Mouse (Mus musculus) A20 (cell line): ENCODE data around the gene Shq1.

ENCODE experiments used
- DNase-seq: peaks from one replicate; pipeline ENCODE4 v3.0.0-alpha.2; 2011; ENCODE audit warnings: low read depth, low spot score

The Shq1 gene

DNA sequence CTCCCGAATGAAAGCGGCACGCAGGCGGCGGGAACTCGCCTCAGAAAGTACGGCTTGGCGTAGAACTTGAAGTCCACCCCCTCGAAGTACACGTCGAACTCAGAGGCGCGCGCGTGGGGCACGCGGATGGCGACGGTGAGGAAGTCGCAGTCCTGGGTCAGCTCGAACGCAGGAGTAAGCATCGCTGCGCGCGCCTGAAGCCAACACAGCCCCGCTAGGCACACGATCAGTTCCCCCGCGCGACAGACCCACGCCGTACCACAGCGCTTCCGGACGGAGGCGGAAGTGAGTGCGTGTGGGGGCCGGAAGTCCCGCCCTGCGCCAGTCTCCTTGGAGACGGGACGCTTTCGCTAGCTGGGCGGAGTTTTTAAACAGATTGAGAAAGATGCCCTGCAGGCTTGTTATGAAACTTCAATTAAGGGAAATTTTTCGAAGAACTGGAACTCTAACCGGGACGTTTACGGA is at the start of gene Shq1:
Shq1 (minus strand) TSS at position 278 of the 465 bp plus-strand sequence.
- DNase-seq: peak; percentile 90

DNA sequence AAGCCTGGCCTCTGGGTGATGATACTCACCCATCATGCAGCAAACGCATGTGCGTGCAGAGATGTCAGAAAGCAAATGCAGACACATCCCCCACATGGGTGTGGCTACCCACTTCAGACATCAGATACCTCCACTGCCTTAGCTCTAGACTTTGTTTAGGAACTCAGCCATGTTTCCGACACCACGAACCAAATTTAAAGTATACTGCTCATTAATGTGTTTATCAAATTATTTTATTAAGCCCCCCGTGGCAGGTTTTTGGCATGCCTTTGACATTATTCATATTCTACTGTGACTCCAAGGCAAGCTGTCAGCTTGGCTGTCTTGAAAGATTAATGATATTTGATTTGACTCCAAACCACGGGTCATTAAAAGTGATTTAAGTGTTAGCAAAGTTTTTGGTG is 49.1 kb upstream of the Shq1 start:
- DNase-seq: no peak

DNA sequence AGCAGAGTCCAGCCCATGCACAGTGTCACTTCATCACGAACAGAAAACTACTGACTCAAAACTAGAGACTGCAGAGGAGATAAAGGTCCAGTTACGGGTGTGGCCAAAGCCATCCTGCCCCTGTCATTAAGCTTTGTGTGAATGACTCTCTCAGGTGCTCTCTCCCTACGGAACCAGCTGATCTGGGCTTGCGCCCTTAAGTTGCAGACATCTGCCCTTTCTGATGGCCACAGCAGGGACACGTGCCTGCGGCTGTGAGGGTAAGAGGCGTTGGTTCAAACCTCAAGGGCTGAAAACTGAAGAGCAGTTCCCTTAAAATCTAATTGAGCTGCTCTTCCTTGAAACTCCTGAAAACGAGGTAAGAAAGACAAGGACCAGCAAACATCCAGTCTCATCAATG is 45.9 kb upstream of the Shq1 start:
- DNase-seq: no peak

DNA sequence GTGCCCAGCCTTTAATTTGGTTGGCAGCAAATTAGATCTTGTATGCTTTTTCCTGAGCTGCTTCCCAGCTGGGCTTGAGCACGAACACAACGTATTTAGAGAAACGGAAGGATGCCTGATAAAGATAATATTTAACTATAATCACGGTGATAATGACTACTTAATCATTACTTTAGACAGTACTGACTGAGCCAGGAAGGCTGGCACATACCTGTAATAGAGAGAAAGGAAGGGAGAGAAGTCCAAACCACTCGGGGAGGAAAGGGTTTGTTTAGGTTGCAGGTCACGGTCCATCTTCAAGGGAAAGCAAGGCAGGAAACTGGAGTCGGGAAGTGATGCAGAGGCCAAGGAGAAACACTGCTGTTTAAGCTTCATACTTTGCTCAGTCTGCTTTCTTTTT is 45.2 kb upstream of the Shq1 start:
- no peak for DNase-seq

DNA sequence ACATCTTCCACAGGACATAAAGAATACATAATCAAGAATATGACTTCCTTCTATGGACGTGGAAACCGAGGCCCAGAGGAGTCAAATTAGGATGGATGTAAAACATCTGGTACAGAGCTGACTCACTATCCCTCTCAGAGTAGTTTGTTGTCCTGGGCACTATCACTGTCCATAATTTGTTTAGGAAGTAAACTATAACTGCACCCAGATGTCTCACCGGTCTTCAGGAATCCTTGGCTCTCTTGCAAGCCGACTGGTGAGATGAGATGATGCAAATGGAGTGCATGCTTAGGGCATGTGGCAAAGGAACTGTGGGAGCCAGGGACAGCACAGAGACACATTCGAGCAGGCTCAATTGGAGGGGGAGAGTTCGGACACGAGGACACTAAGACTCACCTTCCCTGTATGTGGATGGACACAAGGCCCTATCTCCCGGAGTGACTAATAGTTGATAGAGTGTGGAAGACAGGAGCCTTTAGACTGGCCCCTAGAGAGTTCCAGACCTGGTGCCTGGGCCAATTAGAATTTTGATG is 44.4 kb upstream of the Shq1 start:
- no peak for DNase-seq

DNA sequence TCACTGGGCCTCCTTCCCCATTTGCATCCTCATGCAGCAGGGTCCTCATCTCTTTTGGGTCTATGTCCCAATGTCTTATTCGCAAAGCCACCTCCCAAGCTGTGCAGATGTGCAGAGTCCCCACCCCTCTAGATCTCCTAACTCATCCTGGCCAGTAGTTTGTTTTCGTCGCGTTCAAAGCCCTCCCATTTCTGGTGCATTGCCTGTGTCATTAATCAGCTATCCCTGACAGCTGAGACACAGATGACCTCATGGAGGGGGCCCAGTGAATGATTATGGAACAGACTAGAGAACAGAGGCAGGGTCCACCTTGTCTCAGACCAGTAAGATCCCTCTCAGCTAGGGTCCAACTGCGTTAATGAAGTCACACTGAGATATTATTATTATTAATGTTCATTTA is 39.9 kb upstream of the Shq1 start:
- no peak for DNase-seq

DNA sequence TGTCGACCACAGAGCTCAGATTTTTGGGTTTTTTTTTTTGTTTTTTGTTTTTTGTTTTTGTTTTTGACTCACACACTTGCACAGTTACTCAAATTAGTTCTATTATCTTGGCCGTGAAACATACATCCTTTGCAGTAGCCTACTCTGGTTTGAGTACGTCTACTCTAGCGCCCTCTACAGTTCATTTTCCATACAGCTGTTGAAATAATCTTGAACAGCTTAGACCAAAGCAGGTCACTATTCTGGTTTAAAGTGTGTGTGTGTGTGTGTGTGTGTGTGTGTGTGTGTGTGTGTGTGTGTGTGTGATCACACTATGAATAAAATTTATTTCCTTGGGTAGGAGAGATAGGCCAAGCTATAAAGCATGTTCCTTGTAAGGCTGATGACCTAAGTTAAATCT is 39.2 kb upstream of the Shq1 start:
- peak; percentile 66 for DNase-seq

DNA sequence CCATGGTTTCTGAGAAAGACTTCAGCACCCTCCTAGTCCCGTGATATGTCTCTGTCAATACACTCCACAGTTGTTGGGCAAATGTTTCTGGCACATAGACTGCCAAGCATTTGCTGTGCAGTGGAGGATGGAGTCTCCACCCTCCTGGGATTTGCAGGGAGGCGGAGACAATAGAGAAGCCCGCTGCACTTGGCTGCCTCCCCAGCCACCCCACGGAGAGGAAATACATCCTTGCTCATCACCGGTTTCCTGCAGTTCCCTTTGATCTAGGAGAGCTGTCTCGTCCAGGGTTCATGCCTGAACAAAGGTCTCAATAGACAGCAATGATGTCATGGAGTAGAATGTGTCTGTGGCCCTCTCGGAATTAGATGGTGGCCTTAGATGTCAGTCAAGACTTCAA is 38.5 kb upstream of the Shq1 start:
- peak; percentile 20 for DNase-seq

DNA sequence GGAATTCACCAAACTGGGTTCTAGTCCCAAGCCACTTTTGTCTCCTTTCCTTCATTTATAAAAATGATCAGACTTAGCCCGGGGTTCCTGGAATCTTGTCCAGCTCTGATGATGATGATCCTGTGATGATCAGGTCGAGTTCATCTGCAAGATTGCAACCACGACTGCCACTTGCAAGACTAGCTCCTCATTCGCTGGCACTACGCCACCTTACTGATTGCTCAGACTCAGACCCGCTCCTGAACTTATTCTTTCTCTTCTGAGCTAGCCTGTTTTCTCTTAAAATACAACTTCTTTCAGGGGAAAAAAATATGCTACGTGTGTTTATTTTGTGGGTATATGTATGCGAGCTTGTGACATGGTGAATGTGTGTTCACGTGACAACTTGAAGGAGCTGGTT is 38.0 kb upstream of the Shq1 start:
- DNase-seq: no peak

DNA sequence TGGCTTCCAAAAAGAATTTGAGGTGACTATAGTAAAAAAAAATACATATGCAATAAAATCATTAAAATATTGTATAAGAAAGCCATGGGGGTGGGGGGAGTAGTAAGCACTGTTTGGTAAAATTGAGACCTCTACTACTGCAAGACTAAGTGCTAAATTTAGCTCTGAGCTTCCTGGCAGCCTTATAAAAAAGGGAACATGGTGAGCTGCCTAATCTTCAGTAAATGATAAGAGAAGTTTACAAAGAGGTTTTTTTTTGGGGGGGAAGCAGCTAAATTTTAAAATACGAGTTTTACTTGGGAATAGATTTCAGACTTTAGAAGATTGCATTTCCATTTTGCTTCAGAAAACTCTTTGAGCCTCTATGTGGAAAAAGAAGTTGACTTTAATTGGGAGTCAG is 37.3 kb upstream of the Shq1 start:
- DNase-seq: no peak

DNA sequence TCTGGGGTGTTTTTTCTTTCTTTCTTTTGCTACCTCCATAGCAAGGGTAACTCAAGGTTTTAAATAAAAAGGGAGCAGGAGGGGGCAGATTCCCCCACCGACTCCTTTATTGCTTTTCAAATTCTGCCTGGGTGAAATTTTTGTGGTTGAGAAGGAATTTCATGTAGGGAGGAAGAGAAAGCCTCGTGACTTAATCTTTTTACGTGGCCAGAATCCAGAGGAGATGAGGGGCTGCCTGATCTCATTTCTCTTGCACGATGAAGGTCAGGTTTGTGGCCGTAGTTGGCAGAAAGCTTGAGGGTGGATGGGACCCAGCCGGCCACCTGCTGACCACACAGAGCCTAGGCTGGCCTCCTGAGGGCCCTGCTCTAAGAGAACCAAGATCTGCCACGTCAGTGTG is 36.6 kb upstream of the Shq1 start:
- DNase-seq: no peak

DNA sequence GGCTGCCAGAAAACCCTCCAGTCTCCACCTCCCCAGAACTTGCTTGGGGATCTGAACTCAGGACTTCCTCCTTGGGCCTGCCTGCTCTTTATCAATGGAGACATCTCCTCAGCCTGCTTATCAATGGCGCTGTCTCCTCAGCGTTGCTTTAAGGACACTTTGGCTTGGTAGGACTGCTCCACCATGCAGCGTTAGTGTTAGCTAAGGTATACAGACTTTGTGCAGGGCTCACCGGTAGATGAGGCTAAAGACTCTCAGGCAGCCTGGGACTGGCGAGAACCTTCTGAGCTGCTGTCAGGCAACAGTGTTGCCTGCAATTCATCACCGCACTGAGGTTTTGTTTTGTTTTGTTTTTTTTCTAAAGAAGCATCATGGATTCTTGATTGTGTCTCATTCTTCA is 35.9 kb upstream of the Shq1 start:
- no peak for DNase-seq

DNA sequence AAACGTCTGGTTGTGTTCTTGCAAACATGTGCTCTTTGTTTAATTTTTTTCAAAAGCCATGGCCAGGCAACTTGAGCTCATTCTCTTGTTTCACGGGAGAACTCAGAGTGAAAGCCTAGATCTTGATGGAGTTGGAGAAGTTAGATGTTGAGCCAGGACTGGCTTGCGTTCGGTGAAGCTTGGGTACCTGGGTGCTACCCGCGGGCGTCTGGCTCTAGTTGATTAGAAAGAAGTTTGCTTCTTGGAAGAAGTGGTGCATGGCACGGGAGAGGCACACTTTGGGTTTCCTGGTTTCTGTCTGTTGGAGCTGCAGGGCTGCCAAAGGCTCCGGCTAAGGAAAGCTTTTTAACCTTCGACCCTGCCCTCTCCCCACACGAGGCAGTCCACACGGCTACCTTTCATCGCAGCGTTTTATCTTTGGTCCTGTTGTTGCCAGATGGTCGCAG is 34.4 kb upstream of the Shq1 start:
- DNase-seq: no peak

DNA sequence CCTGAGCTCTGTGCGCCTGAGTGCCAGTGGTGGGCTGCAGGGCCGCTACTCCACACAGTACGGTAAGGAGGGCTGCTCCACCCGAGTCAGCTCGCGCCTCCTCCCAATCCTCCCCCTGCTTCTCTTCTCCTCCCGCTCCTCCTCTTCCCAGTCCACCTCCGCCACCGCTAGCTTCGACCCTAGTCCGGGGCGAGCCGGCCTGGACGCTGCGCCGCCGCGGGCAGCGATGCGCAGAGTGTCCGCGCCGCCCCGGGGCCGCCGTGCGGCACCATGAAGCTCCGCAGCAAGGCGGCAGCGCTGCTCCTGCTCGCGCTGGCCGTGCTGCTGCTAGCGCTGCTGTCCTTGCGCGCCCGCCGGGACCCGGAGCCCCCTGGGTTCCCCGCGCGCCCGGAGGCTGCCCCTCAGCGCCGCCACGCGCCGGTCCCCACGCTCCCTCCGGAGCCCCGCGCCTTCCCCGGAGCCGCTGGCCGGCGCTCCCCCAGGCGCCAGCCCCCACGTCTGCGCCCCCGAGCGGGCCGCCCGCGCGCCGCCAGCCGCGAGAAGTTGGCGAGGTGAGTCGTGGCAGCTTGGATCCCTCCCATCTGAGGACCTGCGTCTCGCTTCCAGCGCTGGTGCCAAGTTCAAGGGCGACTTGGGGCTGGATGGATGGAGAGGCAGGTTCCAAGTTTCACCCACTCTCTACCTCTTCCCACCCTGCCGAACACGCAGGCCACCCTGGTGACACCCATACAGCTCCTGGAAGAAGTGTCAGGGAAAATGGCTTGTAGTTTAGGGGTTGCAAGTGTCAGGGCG is 33.8 kb upstream of the Shq1 start, which contains the start of gene Gxylt2:
Gxylt2 (plus strand) TSS at position 161 of the 792 bp plus-strand sequence.
- DNase-seq: no peak

DNA sequence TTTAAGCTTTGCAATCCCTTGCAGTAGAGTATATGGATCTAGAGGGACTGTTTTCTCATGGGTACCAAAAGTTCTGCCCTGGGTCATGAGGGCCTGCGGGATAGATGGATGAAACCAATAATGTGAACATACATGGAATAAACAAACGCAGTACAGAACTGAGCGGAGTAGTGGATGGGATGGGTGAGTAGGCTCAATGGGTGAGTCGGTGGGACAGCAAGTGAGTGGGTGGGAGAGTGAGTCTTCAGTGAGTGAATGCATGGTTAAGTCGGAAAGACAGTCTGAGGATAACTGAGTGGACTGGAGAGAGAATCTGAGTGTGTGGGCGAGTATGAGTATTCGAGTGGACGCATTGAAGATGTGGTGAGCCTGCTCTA is 33.2 kb upstream of the Shq1 start:
- DNase-seq: no peak

DNA sequence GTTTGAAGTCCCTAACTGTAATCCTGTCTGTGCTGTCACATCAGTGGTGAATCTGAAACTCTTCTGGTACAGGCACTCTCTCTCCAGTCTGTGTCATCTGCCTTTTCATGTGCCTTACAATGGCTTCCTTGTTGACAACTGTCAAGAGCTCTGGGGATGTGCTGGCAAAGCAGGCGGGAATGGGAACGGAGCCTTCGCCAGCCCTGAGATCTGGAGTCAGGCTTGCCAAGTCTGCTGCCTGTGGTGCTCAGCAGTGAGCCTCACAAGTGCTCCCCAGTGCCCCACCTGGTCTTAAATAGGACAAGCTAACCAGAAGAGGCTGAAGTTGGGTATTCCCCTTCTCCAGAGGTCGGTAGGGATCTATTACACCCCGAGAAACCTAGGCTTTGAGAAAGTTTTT is 29.8 kb upstream of the Shq1 start:
- DNase-seq: no peak

DNA sequence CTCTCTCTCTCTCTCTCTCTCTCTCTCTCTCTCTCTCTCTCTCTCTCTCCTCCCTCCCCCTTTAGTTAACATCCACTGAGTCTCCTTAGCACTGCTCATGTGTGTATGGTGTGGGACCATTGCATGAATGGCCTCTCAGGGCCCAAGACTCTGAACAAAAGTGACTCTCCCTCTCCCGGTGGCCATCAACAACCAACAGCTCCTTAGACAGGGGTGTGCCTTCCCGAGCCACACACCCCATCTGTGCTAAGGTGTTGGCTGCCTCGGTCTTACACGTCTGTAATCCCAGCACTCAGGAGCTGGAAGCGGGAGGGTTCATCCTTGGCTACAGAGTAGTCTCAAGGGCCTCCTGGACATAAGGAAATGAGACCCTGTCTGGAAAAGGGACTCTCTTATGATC is 29.0 kb upstream of the Shq1 start:
- no peak for DNase-seq

DNA sequence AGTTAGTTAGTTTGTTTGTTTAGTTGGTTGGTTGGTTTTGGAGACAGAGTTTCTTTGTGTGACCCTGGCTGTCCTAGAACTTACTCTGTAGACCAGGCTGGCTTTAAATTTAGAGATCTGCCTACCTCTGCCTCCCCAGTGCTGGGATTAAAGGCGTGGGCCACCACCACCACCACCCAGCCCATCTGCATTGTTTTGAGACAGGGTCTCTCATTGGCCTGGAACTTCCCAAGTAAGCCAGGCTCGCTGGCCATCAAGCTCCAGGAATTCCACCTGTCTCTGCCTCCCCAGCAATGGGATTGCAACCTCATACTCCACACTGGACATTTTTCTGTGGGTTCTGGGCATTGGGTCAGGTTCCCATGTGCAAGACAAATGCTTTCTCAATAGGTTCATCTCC is 15.4 kb upstream of the Shq1 start:
- DNase-seq: no peak

DNA sequence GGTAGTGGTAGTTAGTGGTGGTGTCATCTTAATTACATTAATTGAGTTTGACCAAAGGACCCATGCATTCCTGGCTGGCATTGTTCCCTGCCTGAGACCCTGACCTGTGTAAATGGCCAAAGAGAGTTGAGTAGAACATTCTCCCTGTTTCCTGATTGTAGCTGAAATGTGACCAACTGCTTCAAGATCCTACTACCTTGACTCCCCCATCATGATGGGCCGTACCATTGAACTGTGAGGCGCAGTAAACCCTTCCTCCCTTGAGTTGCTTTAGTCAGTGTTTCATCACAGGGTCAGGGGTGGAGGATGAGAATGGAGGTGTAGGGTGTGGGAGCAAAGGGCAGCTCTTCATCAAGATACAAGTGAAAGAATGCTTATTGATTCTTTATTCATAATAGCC is 7.7 kb upstream of the Shq1 start:
- DNase-seq: no peak

DNA sequence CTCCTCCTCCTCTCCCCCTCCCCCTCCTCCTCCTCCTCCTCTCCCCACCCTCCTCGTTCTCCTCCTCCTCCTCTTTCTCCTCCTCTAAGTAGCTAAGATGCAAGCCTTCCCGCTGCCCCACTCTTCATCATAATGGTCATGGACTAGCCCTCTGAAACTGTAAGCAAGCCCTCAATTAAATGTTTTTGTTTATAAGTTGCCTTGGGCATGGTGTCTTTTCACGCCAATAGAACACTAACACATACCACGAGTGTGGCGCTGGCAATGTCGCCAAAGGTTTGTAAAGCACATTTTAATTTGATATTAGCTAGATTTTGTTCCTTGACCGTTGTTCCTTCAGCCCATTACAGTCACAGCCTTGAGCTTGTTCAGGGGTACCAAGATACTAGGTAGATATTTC is 5.5 kb upstream of the Shq1 start:
- no peak for DNase-seq

DNA sequence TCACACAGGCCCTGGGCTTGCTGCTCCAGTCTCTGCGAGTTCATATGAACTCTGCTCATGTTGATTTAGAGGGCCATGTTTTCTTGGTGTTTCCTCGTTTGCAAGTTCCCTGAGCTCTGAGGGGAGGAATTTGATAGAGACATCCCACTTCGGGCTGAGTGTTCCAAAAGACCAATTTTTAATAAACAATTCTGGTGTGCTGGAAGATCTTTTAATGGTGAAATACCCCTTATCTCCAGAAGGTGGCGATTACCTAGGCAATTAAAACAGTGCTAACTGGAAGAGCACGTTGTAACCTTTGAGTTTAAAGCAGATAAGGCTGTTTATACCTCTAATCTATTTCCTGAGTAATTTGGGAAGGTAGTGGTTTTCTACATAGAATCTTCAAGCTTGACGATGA is 4.0 kb upstream of the Shq1 start:
- peak; percentile 67 for DNase-seq

DNA sequence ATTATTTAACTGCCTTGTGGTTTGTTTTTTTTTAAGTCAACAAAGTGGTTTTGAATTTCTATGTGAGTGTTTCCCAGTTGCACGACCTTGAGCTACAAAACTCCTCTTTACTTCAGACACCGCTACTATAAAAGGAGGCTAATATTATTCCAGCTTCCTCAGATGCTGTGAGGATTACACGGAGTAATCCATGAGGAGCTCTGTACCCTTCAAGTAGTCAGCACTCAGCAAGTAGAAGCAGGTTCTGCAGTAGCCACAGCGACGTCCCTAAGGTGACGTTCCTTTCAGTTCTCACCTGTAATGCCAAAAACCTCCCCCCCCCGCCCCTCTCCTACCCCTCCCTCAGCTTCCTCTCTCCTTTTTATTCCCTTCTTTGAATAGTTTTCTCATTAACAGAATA is 444 bp upstream of the Shq1 start:
- no peak for DNase-seq

DNA sequence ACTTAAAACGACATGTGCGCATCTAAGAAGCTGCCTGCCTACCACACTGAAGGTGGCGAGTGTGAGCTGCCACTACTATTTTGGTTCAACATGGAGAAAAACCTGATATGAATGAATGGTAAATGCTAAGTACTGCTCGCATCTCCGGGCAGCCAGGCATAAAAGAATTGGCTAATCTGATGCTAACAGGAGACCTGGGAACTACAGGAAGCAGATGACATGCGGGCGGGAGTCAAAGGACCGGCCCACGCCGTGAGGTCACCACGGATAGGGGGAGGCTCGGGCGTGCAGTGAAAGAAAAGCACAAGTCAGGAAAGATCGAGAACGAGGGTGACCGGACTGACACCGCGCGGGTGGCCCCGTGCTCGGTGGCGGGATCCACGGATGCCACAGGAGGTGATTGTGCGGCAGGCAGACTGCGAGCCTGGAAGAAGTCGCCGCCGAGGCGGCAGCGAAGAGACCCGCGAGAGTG is 551 bp downstream of the Shq1 start:
- DNase-seq: peak; percentile 75
